Mouse (Mus musculus): ENCODE results near the gene Gm17783. TPM values are rescaled to one million over a fixed set of nuclear protein-coding genes. Genes with fewer than 3 reads are reported as not detected.

Gene Gm17783
- polyA plus RNA-seq (2014; fragmentation: Illumina TruSeq; extraction: RNeasy Lipid Tissue Mini Kit (QIAGEN cat#74804); ENCODE audit: low read depth, low replicate concordance): not detected

GRCm38 (mm10) chr16:45531950-45532349, at the start of gene Gm17783:
Gene Gm17783 (minus strand): TSS chr16:45532050.

GRCm38 (mm10) chr16:45535009-45535408, 3.2 kb upstream of the Gm17783 start, which contains the start of gene Slc9c1:
Gene Slc9c1 (plus strand): TSS chr16:45535309.

GRCm38 (mm10) chr16:45492927-45493326, 38.9 kb downstream of the Gm17783 start, which contains the start of gene Gm609:
Gene Gm609 (minus strand): TSS chr16:45492969.

Other genes with a start within 250 kb of the Gm17783 start
- 91.9 TPM for gene Cd200, start 123.0 kb downstream of the Gm17783 start, polyA plus RNA-seq (2014; fragmentation: Illumina TruSeq; extraction: RNeasy Lipid Tissue Mini Kit (QIAGEN cat#74804); ENCODE audit: low read depth, low replicate concordance)
- gene Gm609, start 39.1 kb downstream of the Gm17783 start, polyA plus RNA-seq (2014; fragmentation: Illumina TruSeq; extraction: RNeasy Lipid Tissue Mini Kit (QIAGEN cat#74804); ENCODE audit: low read depth, low replicate concordance): 58.1 TPM
- 0.13 TPM for gene Slc9c1, start 3.3 kb upstream of the Gm17783 start, polyA plus RNA-seq (2014; fragmentation: Illumina TruSeq; extraction: RNeasy Lipid Tissue Mini Kit (QIAGEN cat#74804); ENCODE audit: low read depth, low replicate concordance)
- 1.7 TPM for gene Gcsam, start 78.3 kb upstream of the Gm17783 start, polyA plus RNA-seq (2014; fragmentation: Illumina TruSeq; extraction: RNeasy Lipid Tissue Mini Kit (QIAGEN cat#74804); ENCODE audit: low read depth, low replicate concordance)
- 74.8 TPM for gene BC016579, start 122.0 kb upstream of the Gm17783 start, polyA plus RNA-seq (2014; fragmentation: Illumina TruSeq; extraction: RNeasy Lipid Tissue Mini Kit (QIAGEN cat#74804); ENCODE audit: low read depth, low replicate concordance)
- gene Tmprss7, start 161.6 kb upstream of the Gm17783 start, polyA plus RNA-seq (2014; fragmentation: Illumina TruSeq; extraction: RNeasy Lipid Tissue Mini Kit (QIAGEN cat#74804); ENCODE audit: low read depth, low replicate concordance): 0.54 TPM
- 0.73 TPM for gene Tagln3, start 192.6 kb upstream of the Gm17783 start, polyA plus RNA-seq (2014; fragmentation: Illumina TruSeq; extraction: RNeasy Lipid Tissue Mini Kit (QIAGEN cat#74804); ENCODE audit: low read depth, low replicate concordance)
- gene Abhd10, start 210.9 kb upstream of the Gm17783 start, polyA plus RNA-seq (2014; fragmentation: Illumina TruSeq; extraction: RNeasy Lipid Tissue Mini Kit (QIAGEN cat#74804); ENCODE audit: low read depth, low replicate concordance): 21.9 TPM